Mouse (Mus musculus) liver, embryonic 14.5 days (tissue): Measurements from ENCODE around the gene Mtx2. TPM values are rescaled to one million over a fixed set of nuclear protein-coding genes. Genes with fewer than 3 reads are reported as not detected.

ENCODE experiments used
- ATAC-seq: fragments of 200-750 bp; cut with Nextera tagmentation; 2 replicates; pipeline ENCODE4 v1.8.0; 2017; ENCODE audit warnings: moderate number of reproducible peaks, mild to moderate bottlenecking, moderate library complexity; ENCODE audit not compliant: insufficient read depth
- DNase-seq, 3 experiments: peaks; one replicate each; pipeline ENCODE4 v3.0.0-alpha.2; 2012 to 2013; ENCODE audit warnings: low read depth in 3 of 3, low spot score in 3 of 3
- H3K27ac ChIP-seq: fragments of 300-500 bp; sonication (generic); 2 replicates; pipeline ENCODE4 v1.5.1; 2014; ENCODE audit warnings: moderate library complexity, mild to moderate bottlenecking, control low read depth, inconsistent platforms
- H3K27me3 ChIP-seq: fragments of 300-500 bp; sonication (generic); 2 replicates; pipeline ENCODE4 v1.6.1; 2014; ENCODE audit warnings: mild to moderate bottlenecking, low read length, moderate library complexity; ENCODE audit not compliant: control insufficient read depth, insufficient read depth
- H3K36me3 ChIP-seq: fragments of 300-500 bp; sonication (generic); replicated peaks from 2 replicates; pipeline ENCODE4 v1.6.1; 2014; ENCODE audit warnings: low read depth; ENCODE audit not compliant: control insufficient read depth, insufficient read depth
- H3K4me1 ChIP-seq, 2 experiments: fragments of 200-500 bp in 1 of 2; fragments of 300-500 bp in 1 of 2; sonication (generic) in 1 of 2; replicated peaks; 2 replicates each; pipeline ENCODE4 v1.6.1; 2012 to 2014; ENCODE audit warnings: antibody characterized with exemption in 1 of 2, inconsistent platforms in 1 of 2, low read length in 1 of 2; ENCODE audit not compliant: control insufficient read depth in 2 of 2, insufficient read depth in 2 of 2
- H3K4me2 ChIP-seq: fragments of 300-500 bp; sonication (generic); 2 replicates; pipeline ENCODE4 v1.6.1; 2014; ENCODE audit warnings: low read depth, mild to moderate bottlenecking, control low read depth, moderate library complexity
- H3K4me3 ChIP-seq, 2 experiments: fragments of 200-500 bp in 1 of 2; fragments of 300-500 bp in 1 of 2; sonication (generic) in 1 of 2; 2 replicates each; pipeline ENCODE4 v1.5.1; 2012 to 2014; ENCODE audit warnings: low read depth in 2 of 2, low read length in 2 of 2, mild to moderate bottlenecking in 2 of 2, control low read depth in 1 of 2, inconsistent platforms in 1 of 2, moderate library complexity in 1 of 2; ENCODE audit not compliant: insufficient read depth in 1 of 2
- H3K9ac ChIP-seq: fragments of 300-500 bp; sonication (generic); replicated peaks from 2 replicates; pipeline ENCODE4 v1.6.1; 2014; ENCODE audit warnings: mild to moderate bottlenecking, control low read depth, moderate library complexity
- H3K9me3 ChIP-seq: fragments of 300-500 bp; sonication (generic); 2 replicates; pipeline ENCODE4 v1.6.1; 2016; ENCODE audit warnings: low read length, mixed read lengths; ENCODE audit not compliant: control insufficient read depth
- CTCF ChIP-seq: IDR thresholded peaks from 2 replicates; pipeline ENCODE4 v1.5.1; 2016; ENCODE audit warnings: antibody characterized with exemption, low read depth, control low read depth
- EP300 ChIP-seq: IDR thresholded peaks from 2 replicates; pipeline ENCODE4 v1.6.1; 2016; ENCODE audit warnings: antibody characterized with exemption, low read depth
- WGBS: fragments of 180-500 bp; shearing (Covaris S2); extraction: QIAGEN DNeasy Blood & Tissue Kit; methylation state at CpG from one replicate; pipeline ENCODE4 v1.1.7; 2014; ENCODE audit not compliant: insufficient replicate concordance; 5-methylcytosine and 5-hydroxymethylcytosine counted together
- polyA plus RNA-seq, 2 experiments: library from polyadenylated mRNA; depleted of rRNA in 1 of 2; stranded (reverse) in 1 of 2; unstranded in 1 of 2; fragments of >200 nt; fragmentation: Nextera tagmentation in 1 of 2; extraction: Ambion mirVana in 1 of 2; gene quantifications; 2 replicates each; pipeline versions ENCODE4 v1.2.1 to v1.2.3; 2012 to 2014

Mtx2 gene
- 14.5 and 23.8 TPM in 2 replicates for polyA plus RNA-seq (2012; rRNA removed)
- 74.7 and 83.3 TPM in 2 replicates for polyA plus RNA-seq (2014; fragmentation: Nextera tagmentation; extraction: Ambion mirVana)

DNA sequence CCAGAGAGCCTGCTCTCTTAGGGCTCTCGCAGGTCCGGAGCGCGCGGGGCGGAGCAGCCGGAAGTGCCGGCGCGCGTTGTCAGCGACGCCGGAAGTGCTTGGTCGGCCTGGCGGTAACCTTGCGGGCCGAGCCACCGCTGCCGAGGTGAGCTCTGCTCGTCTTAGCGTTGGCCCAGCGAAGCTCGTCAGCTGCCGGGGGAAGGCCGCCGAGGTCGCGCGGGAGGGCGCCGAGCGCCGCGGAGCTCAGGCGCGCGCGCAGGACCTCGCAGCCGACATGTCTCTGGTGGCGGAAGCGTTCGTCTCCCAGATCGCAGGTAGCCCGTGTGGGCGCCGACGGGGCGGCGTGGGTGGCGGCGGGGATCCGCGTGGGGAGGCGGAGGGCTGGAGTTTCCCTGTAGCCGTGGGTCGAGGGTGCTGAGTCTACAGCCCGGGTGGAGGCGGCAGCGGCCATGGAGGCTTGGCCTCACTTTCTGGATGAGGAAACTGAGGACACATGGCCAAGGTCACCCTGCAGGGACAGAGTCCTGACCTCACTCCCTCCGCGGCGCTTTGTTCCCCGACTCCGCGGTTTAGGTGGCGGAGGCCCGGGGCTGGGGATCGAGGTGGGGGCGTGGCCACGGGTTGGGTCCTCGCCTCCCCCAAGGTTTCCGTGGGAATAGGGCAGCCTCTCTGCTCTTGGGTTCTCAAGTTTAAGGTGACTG, at the start of gene Mtx2:
Gene Mtx2, plus strand, starts transcription at position 74 of the 701 bp plus-strand sequence.
- H3K36me3 ChIP-seq = no peaks in the 10 kb centered on the region
- ATAC-seq = peak; percentile 93
- H3K4me1 ChIP-seq = peaks cover 3 to 7% of the 10 kb centered on the region in 2 experiments; a peak in 3 of 4 replicates
- peak within 1 kb of the TSS; percentile 77 for H3K27ac ChIP-seq
- no peaks in the 10 kb centered on the region for H3K27me3 ChIP-seq
- peak within 1 kb of the TSS; percentile 74 to 99 for H3K4me3 ChIP-seq
- under 1% methylated on average over 73 of the region's 74 CpGs for WGBS
- H3K9ac ChIP-seq = peak within 1 kb of the TSS; percentile 93
- no peak for TF ChIP-seq EP300
- H3K9me3 ChIP-seq = no peaks in the 10 kb centered on the region
- peak within 1 kb of the TSS; percentile 84 for H3K4me2 ChIP-seq
- peak; percentile 58 to 63 (median 62) for DNase-seq

DNA sequence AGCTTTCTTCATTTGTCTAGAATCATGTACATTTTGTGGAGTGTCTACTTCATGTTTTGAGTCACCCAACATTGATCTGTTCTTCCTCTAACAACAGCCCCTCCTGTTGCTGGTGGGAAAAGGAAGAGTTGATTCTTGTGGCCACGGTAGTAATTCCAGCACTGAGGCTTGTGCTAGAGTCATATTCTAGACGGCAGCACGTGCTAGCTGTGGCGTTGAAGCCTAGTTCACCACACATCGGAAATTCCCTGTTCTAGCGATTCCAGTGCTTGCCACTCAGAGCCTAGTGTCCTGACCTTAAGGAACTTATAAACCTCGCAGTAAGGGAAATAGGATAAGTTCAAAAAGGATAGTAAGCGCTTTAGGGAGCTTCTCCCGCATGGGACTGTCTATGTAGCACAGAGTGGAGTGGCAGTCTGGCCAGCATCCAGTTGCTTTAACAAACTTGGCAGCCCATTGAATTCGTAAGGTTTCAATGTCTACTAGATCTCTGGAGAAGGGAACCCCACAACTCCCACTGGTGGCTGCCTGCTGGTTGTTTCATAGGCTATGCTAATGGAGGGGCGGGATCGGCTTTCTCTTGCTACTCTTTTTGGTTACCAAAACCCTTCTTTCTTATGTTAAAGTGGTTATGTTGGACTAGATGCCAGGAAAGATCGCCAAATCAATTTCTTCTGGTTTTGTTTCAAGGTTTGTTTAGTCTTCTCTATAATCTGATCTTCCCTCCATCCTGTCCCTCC, 47.9 kb upstream of the Mtx2 start:
- WGBS = 52% methylated on average over 13 of the region's 13 CpGs
- DNase-seq (no peak), ATAC-seq (no peak)
- Histone ChIP-seq H3K27me3 (no peaks in the 10 kb centered on the region), H3K4me3 (no peak overlapping the region), H3K36me3 (no peaks in the 10 kb centered on the region), H3K4me2 (no peak overlapping the region), H3K9me3 (no peaks in the 10 kb centered on the region), H3K9ac (no peak overlapping the region), H3K4me1 (no peaks in the 10 kb centered on the region), H3K27ac (no peak overlapping the region)
- TF ChIP-seq CTCF (no peak), EP300 (no peak)

DNA sequence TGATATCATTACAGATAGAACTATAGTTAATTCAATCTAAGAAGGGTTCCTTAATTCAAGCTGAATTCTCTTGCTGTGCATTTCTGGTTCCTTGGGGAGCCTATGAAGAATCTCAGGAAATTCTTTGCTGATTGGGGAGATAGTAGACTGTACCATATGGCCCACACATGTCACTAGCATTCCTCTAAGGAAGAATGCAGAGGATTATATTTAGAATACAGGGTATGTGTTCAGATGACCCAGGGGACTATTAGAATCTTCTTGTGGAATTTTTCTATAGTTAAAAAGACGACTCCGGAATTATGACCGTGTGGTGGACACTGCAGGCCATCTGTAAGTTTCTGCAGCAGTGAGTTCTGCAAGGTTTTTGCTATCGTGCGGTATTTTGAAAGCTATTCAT, 44.2 kb upstream of the Mtx2 start:
- no peak overlapping the region for H3K27ac ChIP-seq
- no peaks in the 10 kb centered on the region for H3K27me3 ChIP-seq
- no peak overlapping the region for H3K9ac ChIP-seq
- no peaks in the 10 kb centered on the region for H3K4me1 ChIP-seq
- 69% methylated on average over 5 of the region's 5 CpGs for WGBS
- H3K4me2 ChIP-seq = no peak overlapping the region
- ATAC-seq (no peak), DNase-seq (no peak)
- no peak for TF ChIP-seq EP300
- no peak for TF ChIP-seq CTCF
- no peaks in the 10 kb centered on the region for H3K36me3 ChIP-seq
- H3K9me3 ChIP-seq = no peaks in the 10 kb centered on the region
- no peak overlapping the region for H3K4me3 ChIP-seq

DNA sequence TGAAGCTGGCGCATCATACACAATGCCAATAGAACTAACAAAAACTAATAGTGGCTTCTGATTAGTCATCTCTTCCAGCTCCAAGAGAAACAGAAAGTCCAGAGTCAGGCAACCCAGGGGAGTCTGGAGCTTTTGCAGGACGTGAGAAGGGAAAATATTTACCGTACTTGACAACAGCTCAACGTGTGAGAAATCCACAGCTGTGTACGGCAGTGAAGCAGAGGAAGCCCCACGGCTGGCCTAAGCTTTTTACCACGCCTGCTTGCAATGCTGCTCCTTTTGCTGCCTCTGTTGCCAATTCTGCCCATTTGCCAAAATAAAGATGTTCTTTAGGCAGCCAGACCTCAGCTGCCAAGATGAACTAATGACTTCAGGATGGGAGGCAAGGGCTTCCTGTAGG, 30.1 kb upstream of the Mtx2 start:
- H3K27me3 ChIP-seq = no peaks in the 10 kb centered on the region
- WGBS = 47% methylated on average over 7 of the region's 7 CpGs
- no peak overlapping the region for H3K4me3 ChIP-seq
- no peaks in the 10 kb centered on the region for H3K9me3 ChIP-seq
- no peak overlapping the region for H3K9ac ChIP-seq
- H3K36me3 ChIP-seq = no peaks in the 10 kb centered on the region
- TF ChIP-seq CTCF (no peak), EP300 (no peak)
- no peak overlapping the region for H3K4me2 ChIP-seq
- H3K4me1 ChIP-seq = no peaks in the 10 kb centered on the region
- no peak for DNase-seq
- ATAC-seq = no peak
- H3K27ac ChIP-seq = no peak overlapping the region

DNA sequence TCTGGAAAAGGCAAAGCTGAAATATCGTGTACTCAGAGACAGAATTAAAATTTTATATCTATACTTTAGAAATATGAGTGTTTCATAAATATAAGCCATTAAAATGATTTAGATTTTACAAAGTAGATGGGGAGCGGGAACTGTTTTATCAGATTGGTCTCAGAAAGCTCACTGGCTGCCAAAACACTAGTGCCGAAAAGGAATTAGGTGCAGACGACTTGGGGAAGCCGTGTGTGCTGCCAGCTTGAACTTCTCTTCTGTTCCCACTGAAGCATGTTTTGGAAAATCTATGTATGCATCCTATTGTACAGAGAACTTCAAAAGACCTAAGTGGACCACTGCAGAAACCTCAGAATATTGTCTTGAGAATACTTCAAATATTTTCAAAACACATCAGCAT, 17.2 kb upstream of the Mtx2 start:
- DNase-seq (no peak), ATAC-seq (no peak)
- H3K36me3 ChIP-seq = no peaks in the 10 kb centered on the region
- H3K4me3 ChIP-seq = no peak overlapping the region
- H3K27me3 ChIP-seq = no peaks in the 10 kb centered on the region
- H3K9me3 ChIP-seq = no peaks in the 10 kb centered on the region
- no peak overlapping the region for H3K9ac ChIP-seq
- H3K27ac ChIP-seq = no peak overlapping the region
- 61% methylated on average over 5 of the region's 5 CpGs for WGBS
- H3K4me1 ChIP-seq = no peaks in the 10 kb centered on the region
- H3K4me2 ChIP-seq = no peak overlapping the region
- TF ChIP-seq CTCF (no peak), EP300 (no peak)
